In the genomic region with DNA sequence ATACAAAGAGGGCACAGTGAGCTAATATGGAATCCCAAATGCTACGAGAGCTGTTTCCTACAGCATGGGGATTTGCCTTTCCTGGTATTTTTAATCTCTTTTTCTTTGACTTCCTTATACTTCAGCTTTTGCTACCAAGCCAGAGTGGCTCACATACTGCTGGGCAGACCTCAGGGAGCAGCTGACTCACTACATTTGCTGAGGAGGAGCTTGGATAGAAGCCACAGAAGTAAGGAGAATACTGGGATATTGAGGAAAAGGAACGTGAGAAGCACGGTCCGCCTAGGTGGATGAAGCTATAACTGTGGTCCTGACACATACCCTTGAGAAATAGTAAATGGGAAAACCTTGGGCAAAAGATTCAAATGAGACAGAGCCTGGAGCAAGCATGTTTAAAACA, we compare ENCODE assay signal across 15 mouse cellular contexts.
"Had no signal": no experiment of that assay in that cellular context is flagged by ENCODE, and none has a peak within 500 bp of the region (broad histone marks: within the 10 kb centered on the region; RNA-seq: fewer than 3 reads in every experiment).

No protein-coding gene starts in this region.

- DNase-seq: kidney, postnatal 25 days; layer of hippocampus, adult 9-11 months; layer of hippocampus, postnatal 36 days; liver; liver, embryonic 13.5 days; liver, postnatal 0 days; lung, postnatal 14 days; thymus, postnatal 36 days had no signal

- ATAC-seq: liver, postnatal 0 days; midbrain, embryonic 15.5 days had no signal

- H3K27ac ChIP-seq: limb, embryonic 12.5 days; liver, embryonic 13.5 days; lung, embryonic 15.5 days; macrophage; midbrain, embryonic 15.5 days; neural tube, embryonic 12.5 days; stomach, embryonic 15.5 days had no signal

- H3K4me3 ChIP-seq: limb, embryonic 12.5 days; liver, embryonic 13.5 days; lung, embryonic 15.5 days; megakaryocyte, embryonic 14.5 days; midbrain, embryonic 15.5 days; neural tube, embryonic 12.5 days; stomach, embryonic 15.5 days had no signal
